Mouse (Mus musculus): Measurements from ENCODE around the gene Ric1. TPM values are rescaled to one million over a fixed set of nuclear protein-coding genes. Genes with fewer than 3 reads are reported as not detected.
"Not testable (repeated sequence)": the region's sequence is repeated elsewhere in the genome, so short reads cannot be mapped to it uniquely, and the experiment has no call there.

Gene Ric1
- polyA plus RNA-seq, 1 experiment from 2014 or later: 18.6 TPM

DNA sequence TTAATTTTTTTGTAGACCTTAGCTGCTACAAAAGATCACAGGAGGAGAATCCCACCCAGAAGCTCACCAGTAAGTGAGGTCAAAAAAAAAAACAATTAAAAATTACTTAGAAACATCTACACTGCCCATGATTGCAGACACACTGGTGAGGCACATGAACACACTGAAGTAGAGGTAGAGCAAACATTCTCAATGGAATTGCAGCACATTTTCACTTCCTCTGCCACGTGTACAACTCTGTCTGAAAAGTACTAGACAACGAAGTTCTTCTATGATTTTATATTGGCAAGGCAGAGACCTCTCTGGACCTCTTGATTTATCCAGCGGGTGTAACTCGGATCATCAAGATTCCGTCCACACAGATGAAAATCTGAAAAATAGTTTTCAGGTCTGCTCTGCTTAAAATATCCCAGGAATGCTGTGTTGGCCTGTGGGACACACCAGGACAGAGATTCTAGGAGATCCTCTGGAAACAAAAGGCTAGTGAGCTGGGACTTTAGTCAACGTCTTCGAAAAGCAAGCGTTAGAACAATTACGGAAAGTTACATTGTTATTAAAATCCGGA is 1.0 kb upstream of the Ric1 start:
- peaks cover 7% of the 10 kb centered on the region; the same call in 1 of the 2 replicates for H3K4me1 ChIP-seq (ENCODE audit: insufficient read depth, low read depth, low read length)
- ATAC-seq (no peak), DNase-seq (ENCODE audit: low spot score) (peak; percentile 42)
- peak overlapping the region; percentile 97 for H3K27ac ChIP-seq (ENCODE audit: low read length)
- no peaks in the 10 kb centered on the region for H3K9me3 ChIP-seq (ENCODE audit: low read length)
- peak overlapping the region; percentile 95 for H3K4me3 ChIP-seq (ENCODE audit: low read depth, low read length)
- peak overlapping the region; percentile 77 for H3K4me2 ChIP-seq (replicated peaks; ENCODE audit: low read depth, low read length)
- H3K9ac ChIP-seq (replicated peaks; ENCODE audit: low read depth): peak overlapping the region; percentile 86; the same call in 1 of the 2 replicates
- no peaks in the 10 kb centered on the region for H3K36me3 ChIP-seq (ENCODE audit: insufficient read depth, low read length)
- no peaks in the 10 kb centered on the region for H3K27me3 ChIP-seq (replicated peaks; ENCODE audit: insufficient read depth, low read length)
- WGBS: 25% methylated on average over 10 of the region's 10 CpGs
- TF ChIP-seq CTCF (IDR thresholded peaks at IDR 0.05) (no peak), EP300 (IDR thresholded peaks at IDR 0.05) (no peak)

DNA sequence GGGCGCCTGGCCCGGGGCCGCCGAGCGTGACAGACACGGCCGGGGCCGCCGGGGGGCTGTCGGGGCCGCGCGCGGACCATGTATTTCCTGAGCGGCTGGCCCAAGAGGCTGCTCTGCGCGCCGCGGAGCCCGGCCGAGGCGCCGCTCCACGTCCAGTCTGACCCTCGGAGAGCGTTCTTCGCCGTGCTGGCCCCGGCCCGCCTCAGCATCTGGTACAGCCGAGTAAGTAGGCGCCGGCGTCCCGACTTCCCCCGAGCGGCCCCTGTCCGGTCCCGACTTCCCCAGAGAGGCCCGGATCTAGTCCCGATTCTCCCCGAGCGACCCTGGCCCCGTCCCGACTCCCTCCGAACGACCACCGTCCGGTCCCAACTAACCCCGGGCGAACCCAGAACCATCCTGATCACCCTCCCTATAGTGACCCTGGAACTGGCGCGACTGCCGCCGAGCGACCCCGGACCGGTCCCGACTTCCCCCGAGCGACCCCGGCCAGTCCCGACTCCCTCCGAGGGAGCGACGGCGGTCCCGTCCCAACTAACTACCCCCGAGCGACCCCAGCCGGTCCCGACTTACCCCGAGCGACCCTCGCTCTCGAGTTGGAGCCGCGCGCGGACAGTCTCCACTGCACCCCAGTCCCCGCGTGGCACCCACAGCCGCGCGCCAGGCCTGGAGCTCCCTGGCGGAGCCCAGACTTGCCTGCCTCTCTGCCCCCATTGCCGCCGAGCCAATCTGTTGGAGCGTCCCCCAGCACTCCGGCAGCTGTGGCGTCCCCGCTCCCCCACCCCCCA is 555 bp downstream of the Ric1 start:
- H3K4me3 ChIP-seq (ENCODE audit: low read depth, low read length): peak overlapping the region; percentile 95
- under 1% methylated on average over 61 of the region's 92 CpGs for WGBS
- H3K4me1 ChIP-seq (ENCODE audit: insufficient read depth, low read depth, low read length): peaks cover 7% of the 10 kb centered on the region; the same call in 1 of the 2 replicates
- H3K4me2 ChIP-seq (replicated peaks; ENCODE audit: low read depth, low read length): peak overlapping the region; percentile 77
- peak overlapping the region; percentile 97 for H3K27ac ChIP-seq (ENCODE audit: low read length)
- H3K9ac ChIP-seq (replicated peaks; ENCODE audit: low read depth): peak overlapping the region; percentile 86
- DNase-seq (ENCODE audit: low spot score) (peak; percentile 63), ATAC-seq (peak; percentile 70)
- no peak for TF ChIP-seq CTCF (IDR thresholded peaks at IDR 0.05)
- TF ChIP-seq EP300 (IDR thresholded peaks at IDR 0.05): no peak
- H3K27me3 ChIP-seq (replicated peaks; ENCODE audit: insufficient read depth, low read length): no peaks in the 10 kb centered on the region
- H3K36me3 ChIP-seq (ENCODE audit: insufficient read depth, low read length): no peaks in the 10 kb centered on the region
- no peaks in the 10 kb centered on the region for H3K9me3 ChIP-seq (ENCODE audit: low read length)

DNA sequence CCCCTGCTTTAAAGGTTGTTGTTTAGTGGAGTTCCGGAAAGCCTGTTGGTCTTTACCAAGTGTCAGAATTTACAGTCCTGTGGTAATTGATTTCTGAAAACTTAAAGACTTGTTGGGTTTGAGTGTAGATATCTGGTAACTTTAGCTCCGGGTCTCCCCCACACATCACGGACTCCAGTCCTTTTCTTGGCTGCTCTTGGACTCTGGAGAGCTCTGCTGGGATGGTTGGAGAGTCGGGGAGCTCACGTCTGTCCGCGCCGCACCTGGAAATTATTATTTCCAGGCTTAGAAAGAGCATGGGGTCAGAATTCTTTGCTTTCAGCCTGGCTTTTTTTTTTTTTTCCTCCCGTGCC is 1.1 kb downstream of the Ric1 start:
- Histone ChIP-seq H3K4me2 (replicated peaks; ENCODE audit: low read depth, low read length) (peak overlapping the region; percentile 77), H3K4me1 (ENCODE audit: insufficient read depth, low read depth, low read length) (peaks cover 7% of the 10 kb centered on the region; the same call in 1 of the 2 replicates), H3K27ac (ENCODE audit: low read length) (peak overlapping the region; percentile 97), H3K27me3 (replicated peaks; ENCODE audit: insufficient read depth, low read length) (no peaks in the 10 kb centered on the region), H3K36me3 (ENCODE audit: insufficient read depth, low read length) (no peaks in the 10 kb centered on the region), H3K9ac (replicated peaks; ENCODE audit: low read depth) (peak overlapping the region; percentile 86), H3K4me3 (ENCODE audit: low read depth, low read length) (peak overlapping the region; percentile 95), H3K9me3 (ENCODE audit: low read length) (no peaks in the 10 kb centered on the region)
- TF ChIP-seq EP300 (IDR thresholded peaks at IDR 0.05): no peak
- TF ChIP-seq CTCF (IDR thresholded peaks at IDR 0.05): no peak
- DNase-seq (ENCODE audit: low spot score) (no peak), ATAC-seq (no peak)
- WGBS: 0% methylated on average over 9 of the region's 9 CpGs

DNA sequence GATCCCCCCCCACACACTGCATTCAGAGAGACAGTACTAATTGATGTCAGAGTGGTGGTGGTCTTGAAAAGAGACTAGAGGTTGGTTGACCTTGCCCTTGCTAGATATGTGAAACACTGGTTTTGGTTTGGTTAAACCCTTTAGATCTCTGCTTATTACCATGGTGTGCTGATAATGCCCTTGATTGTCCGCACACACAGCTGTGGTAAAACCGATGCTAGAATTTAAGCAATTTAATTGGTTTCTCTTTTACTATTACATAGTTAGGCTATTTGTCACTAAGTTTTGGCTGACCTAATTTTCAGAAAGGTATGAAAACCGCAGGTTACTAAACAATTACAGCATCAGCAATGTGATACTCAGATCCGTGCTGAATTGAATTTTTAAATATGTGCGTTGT is 1.6 kb downstream of the Ric1 start:
- H3K9me3 ChIP-seq (ENCODE audit: low read length): no peaks in the 10 kb centered on the region
- H3K9ac ChIP-seq (replicated peaks; ENCODE audit: low read depth): peak overlapping the region; percentile 86
- peaks cover 7% of the 10 kb centered on the region; the same call in 1 of the 2 replicates for H3K4me1 ChIP-seq (ENCODE audit: insufficient read depth, low read depth, low read length)
- peak overlapping the region; percentile 95 for H3K4me3 ChIP-seq (ENCODE audit: low read depth, low read length)
- peak overlapping the region; percentile 77 for H3K4me2 ChIP-seq (replicated peaks; ENCODE audit: low read depth, low read length)
- TF ChIP-seq EP300 (IDR thresholded peaks at IDR 0.05) (no peak), CTCF (IDR thresholded peaks at IDR 0.05) (no peak)
- H3K27me3 ChIP-seq (replicated peaks; ENCODE audit: insufficient read depth, low read length): no peaks in the 10 kb centered on the region
- DNase-seq (ENCODE audit: low spot score): peak; percentile 25
- H3K27ac ChIP-seq (ENCODE audit: low read length): peak overlapping the region; percentile 97
- no peak for ATAC-seq
- 47% methylated on average over 5 of the region's 5 CpGs for WGBS
- no peaks in the 10 kb centered on the region for H3K36me3 ChIP-seq (ENCODE audit: insufficient read depth, low read length)

- no peaks in the 10 kb centered on the region for H3K36me3 ChIP-seq (ENCODE audit: insufficient read depth, low read length)
- TF ChIP-seq EP300 (IDR thresholded peaks at IDR 0.05): no peak
- TF ChIP-seq CTCF (IDR thresholded peaks at IDR 0.05): no peak
- H3K27ac ChIP-seq (ENCODE audit: low read length): no peak overlapping the region
- H3K4me3 ChIP-seq (ENCODE audit: low read depth, low read length): no peak overlapping the region
- no peaks in the 10 kb centered on the region for H3K27me3 ChIP-seq (replicated peaks; ENCODE audit: insufficient read depth, low read length)
- no peak overlapping the region for H3K9ac ChIP-seq (replicated peaks; ENCODE audit: low read depth)
- WGBS: 58% methylated on average over 4 of the region's 4 CpGs
- DNase-seq (ENCODE audit: low spot score): no peak
- no peak for ATAC-seq
- H3K4me1 ChIP-seq (ENCODE audit: insufficient read depth, low read depth, low read length): peaks cover 7% of the 10 kb centered on the region; the same call in 1 of the 2 replicates
- H3K4me2 ChIP-seq (replicated peaks; ENCODE audit: low read depth, low read length): peak overlapping the region; percentile 15; the same call in 1 of the 2 replicates
- no peaks in the 10 kb centered on the region for H3K9me3 ChIP-seq (ENCODE audit: low read length)
Measured at GRCm38 (mm10) chr19:29524614-29525013, 2.5 kb downstream of the Ric1 start.

GRCm38 (mm10) chr19:29525588-29525987 is 3.5 kb downstream of the Ric1 start:
- H3K4me1 ChIP-seq (ENCODE audit: insufficient read depth, low read depth, low read length); H3K27me3 ChIP-seq (replicated peaks; ENCODE audit: insufficient read depth, low read length); H3K4me3 ChIP-seq (ENCODE audit: low read depth, low read length); ATAC-seq; H3K9me3 ChIP-seq (ENCODE audit: low read length); H3K9ac ChIP-seq (replicated peaks; ENCODE audit: low read depth); DNase-seq (ENCODE audit: low spot score); H3K4me2 ChIP-seq (replicated peaks; ENCODE audit: low read depth, low read length); H3K36me3 ChIP-seq (ENCODE audit: insufficient read depth, low read length); H3K27ac ChIP-seq (ENCODE audit: low read length): not testable (repeated sequence)
- WGBS: 84% methylated on average over 4 of the region's 4 CpGs
- 0 out of 2 replicates have a peak, but pooled peaks have one; percentile 10 for TF ChIP-seq CTCF (IDR thresholded peaks at IDR 0.05)
